Mouse (Mus musculus): ENCODE data around the gene Gm16223. TPM values are rescaled to one million over a fixed set of nuclear protein-coding genes. Genes with fewer than 3 reads are reported as not detected.

Gm16223 gene
- polyA plus RNA-seq, 1 experiment from 2014 or later, result not detected

DNA sequence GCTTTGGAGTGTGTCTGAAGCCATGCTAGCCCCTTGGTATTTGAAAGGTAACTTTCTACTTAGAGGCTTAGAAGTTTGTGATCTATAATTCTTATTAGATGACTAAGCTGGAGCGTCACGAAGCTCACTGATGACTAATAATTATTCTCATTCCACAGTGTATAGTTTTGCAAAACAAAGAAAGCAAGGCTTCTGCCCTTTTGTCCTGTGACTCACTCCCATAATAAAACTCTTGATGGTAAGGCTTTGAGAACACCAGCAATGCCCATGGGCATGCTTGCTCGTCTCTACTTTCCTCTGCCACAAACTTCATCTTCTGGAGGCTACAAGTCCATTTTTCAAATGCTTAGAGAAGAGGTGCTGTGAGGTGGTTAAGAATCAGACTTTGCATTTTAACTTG, 87.9 kb downstream of the Gm16223 start:
- H3K36me3 ChIP-seq, result no peaks in the 10 kb centered on the region
- H3K9me3 ChIP-seq, result no peaks in the 10 kb centered on the region
- H3K4me2 ChIP-seq, result no peak overlapping the region
- no peaks in the 10 kb centered on the region for H3K4me1 ChIP-seq (replicated peaks)
- no peak for ATAC-seq (ENCODE audit: insufficient number of reproducible peaks, insufficient read depth, low FRiP score, low TSS enrichment, low read depth)
- H3K27me3 ChIP-seq, result no peaks in the 10 kb centered on the region
- H3K4me3 ChIP-seq (replicated peaks), result no peak overlapping the region
- no peak overlapping the region for H3K9ac ChIP-seq (replicated peaks)
- whole genome bisulfite sequencing, result 77% methylated on average over 3 of the region's 3 CpGs
- H3K27ac ChIP-seq, result no peak overlapping the region

DNA sequence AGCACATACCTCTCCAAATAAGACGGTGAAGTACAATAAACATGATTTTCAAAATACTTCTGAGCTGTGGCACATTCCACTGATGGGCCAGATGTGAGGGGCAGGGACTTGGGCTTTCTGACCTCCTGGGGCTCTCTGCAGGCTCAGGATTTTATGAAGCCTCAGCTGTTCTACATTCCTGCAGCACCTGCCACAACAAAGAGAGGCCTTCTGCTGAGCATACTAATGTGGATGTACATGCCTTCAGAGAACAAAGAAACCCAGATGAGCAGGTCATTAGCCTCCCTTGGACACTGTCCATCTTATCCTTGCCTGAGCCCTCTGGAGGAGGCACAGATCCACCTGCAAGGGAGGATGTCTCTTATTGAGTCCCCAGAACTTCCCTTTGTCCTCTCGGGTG, 97.0 kb downstream of the Gm16223 start:
- 73% methylated on average over 2 of the region's 2 CpGs for WGBS
- no peaks in the 10 kb centered on the region for H3K27me3 ChIP-seq
- H3K4me2 ChIP-seq, result no peak overlapping the region
- no peak overlapping the region for H3K4me3 ChIP-seq (replicated peaks)
- no peaks in the 10 kb centered on the region for H3K36me3 ChIP-seq
- H3K4me1 ChIP-seq (replicated peaks), result no peaks in the 10 kb centered on the region; the same call in 1 of the 2 replicates
- 0 out of 2 replicates have a peak, but pooled peaks cover 4% of the 10 kb centered on the region for H3K9me3 ChIP-seq
- no peak overlapping the region for H3K9ac ChIP-seq (replicated peaks)
- H3K27ac ChIP-seq, result no peak overlapping the region
- ATAC-seq (ENCODE audit: insufficient number of reproducible peaks, insufficient read depth, low FRiP score, low TSS enrichment, low read depth), result no peak

DNA sequence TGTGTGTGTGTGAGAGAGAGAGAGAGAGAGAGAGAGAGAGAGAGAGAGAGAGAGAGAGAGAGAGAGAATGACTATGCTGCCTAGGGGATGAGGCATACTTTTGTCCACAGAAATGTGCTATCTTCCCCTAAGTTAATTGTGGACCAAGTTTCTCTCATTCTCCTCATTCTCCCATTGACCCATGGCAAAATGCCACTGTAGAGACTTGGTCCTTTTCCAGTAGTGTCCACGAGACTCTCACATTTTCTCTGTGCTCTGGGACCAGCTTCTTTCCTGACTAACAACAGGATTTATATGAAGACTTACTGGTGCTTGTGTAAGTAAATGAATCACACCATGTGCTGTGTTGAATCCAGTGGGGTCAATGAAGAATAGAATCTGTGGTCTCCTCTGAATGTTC, 98.6 kb downstream of the Gm16223 start:
- WGBS, result 55% methylated on average over 1 of the region's 1 CpGs
- Histone ChIP-seq H3K4me3 (replicated peaks) (no peak overlapping the region), H3K36me3 (no peaks in the 10 kb centered on the region), H3K27me3 (no peaks in the 10 kb centered on the region), H3K9me3 (0 out of 2 replicates have a peak, but pooled peaks cover 4% of the 10 kb centered on the region), H3K4me2 (no peak overlapping the region), H3K27ac (no peak overlapping the region), H3K4me1 (replicated peaks) (no peaks in the 10 kb centered on the region; the same call in 1 of the 2 replicates), H3K9ac (replicated peaks) (no peak overlapping the region)
- ATAC-seq (ENCODE audit: insufficient number of reproducible peaks, insufficient read depth, low FRiP score, low TSS enrichment, low read depth), result no peak

DNA sequence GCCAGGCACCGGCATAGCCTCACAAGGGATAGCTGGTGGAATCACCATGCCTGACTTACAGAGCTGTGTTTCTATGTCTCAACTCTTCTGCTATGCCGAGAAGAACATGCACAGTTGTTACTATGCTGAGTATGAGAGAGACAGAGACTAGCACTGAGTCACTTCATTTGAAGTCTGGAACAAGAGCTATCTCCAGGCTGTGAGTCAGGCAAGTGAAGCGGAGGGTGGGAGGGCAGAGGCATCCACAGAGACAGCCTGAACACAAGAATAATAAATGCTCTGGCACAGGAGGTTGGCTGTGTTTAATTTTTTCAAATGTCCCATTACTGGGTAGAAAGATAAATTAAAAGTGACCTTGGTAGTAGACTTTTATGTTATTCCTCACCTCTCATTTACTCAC, 100.3 kb downstream of the Gm16223 start:
- Histone ChIP-seq H3K27me3 (no peaks in the 10 kb centered on the region), H3K4me2 (no peak overlapping the region), H3K4me3 (replicated peaks) (no peak overlapping the region), H3K4me1 (replicated peaks) (no peaks in the 10 kb centered on the region; the same call in 1 of the 2 replicates), H3K36me3 (no peaks in the 10 kb centered on the region), H3K27ac (no peak overlapping the region), H3K9me3 (0 out of 2 replicates have a peak, but pooled peaks cover 4% of the 10 kb centered on the region), H3K9ac (replicated peaks) (no peak overlapping the region)
- ATAC-seq (ENCODE audit: insufficient number of reproducible peaks, insufficient read depth, low FRiP score, low TSS enrichment, low read depth), result no peak
- 93% methylated on average over 3 of the region's 3 CpGs for WGBS

- H3K4me2 ChIP-seq, result no peak overlapping the region
- WGBS, result 69% methylated on average over 5 of the region's 5 CpGs
- no peak overlapping the region for H3K9ac ChIP-seq (replicated peaks)
- ATAC-seq (ENCODE audit: insufficient number of reproducible peaks, insufficient read depth, low FRiP score, low TSS enrichment, low read depth), result no peak
- no peak overlapping the region for H3K4me3 ChIP-seq (replicated peaks)
- no peak overlapping the region for H3K27ac ChIP-seq
- H3K4me1 ChIP-seq (replicated peaks), result no peaks in the 10 kb centered on the region; the same call in 1 of the 2 replicates
- H3K9me3 ChIP-seq, result no peaks in the 10 kb centered on the region
- H3K27me3 ChIP-seq, result no peaks in the 10 kb centered on the region
- H3K36me3 ChIP-seq, result no peaks in the 10 kb centered on the region
Observed at GRCm38 (mm10) chr5:42168785-42169184, 101.0 kb downstream of the Gm16223 start.

- no peaks in the 10 kb centered on the region for H3K9me3 ChIP-seq
- H3K4me3 ChIP-seq (replicated peaks), result no peak overlapping the region
- no peaks in the 10 kb centered on the region for H3K27me3 ChIP-seq
- no peaks in the 10 kb centered on the region for H3K4me1 ChIP-seq (replicated peaks)
- H3K9ac ChIP-seq (replicated peaks), result no peak overlapping the region
- 69% methylated on average over 2 of the region's 2 CpGs for WGBS
- no peaks in the 10 kb centered on the region for H3K36me3 ChIP-seq
- H3K4me2 ChIP-seq, result no peak overlapping the region
- no peak overlapping the region for H3K27ac ChIP-seq
- ATAC-seq (ENCODE audit: insufficient number of reproducible peaks, insufficient read depth, low FRiP score, low TSS enrichment, low read depth), result no peak
Observed at GRCm38 (mm10) chr5:42174109-42174508, 106.3 kb downstream of the Gm16223 start.

GRCm38 (mm10) chr5:42175424-42175823, 107.7 kb downstream of the Gm16223 start:
- WGBS, result 50% methylated on average over 2 of the region's 2 CpGs
- no peak for ATAC-seq (ENCODE audit: insufficient number of reproducible peaks, insufficient read depth, low FRiP score, low TSS enrichment, low read depth)
- no peaks in the 10 kb centered on the region for H3K4me1 ChIP-seq (replicated peaks)
- H3K36me3 ChIP-seq, result no peaks in the 10 kb centered on the region
- no peak overlapping the region for H3K4me2 ChIP-seq
- H3K9ac ChIP-seq (replicated peaks), result no peak overlapping the region
- no peak overlapping the region for H3K27ac ChIP-seq
- no peaks in the 10 kb centered on the region for H3K9me3 ChIP-seq
- H3K27me3 ChIP-seq, result no peaks in the 10 kb centered on the region
- H3K4me3 ChIP-seq (replicated peaks), result no peak overlapping the region

- H3K9ac ChIP-seq (replicated peaks), result no peak overlapping the region
- WGBS, result 35% methylated on average over 3 of the region's 3 CpGs
- no peak overlapping the region for H3K27ac ChIP-seq
- H3K9me3 ChIP-seq, result no peaks in the 10 kb centered on the region
- H3K4me2 ChIP-seq, result no peak overlapping the region
- no peaks in the 10 kb centered on the region for H3K4me1 ChIP-seq (replicated peaks)
- H3K27me3 ChIP-seq, result no peaks in the 10 kb centered on the region
- no peak overlapping the region for H3K4me3 ChIP-seq (replicated peaks)
- ATAC-seq (ENCODE audit: insufficient number of reproducible peaks, insufficient read depth, low FRiP score, low TSS enrichment, low read depth), result no peak
- no peaks in the 10 kb centered on the region for H3K36me3 ChIP-seq
Observed at GRCm38 (mm10) chr5:42198493-42198892, 130.7 kb downstream of the Gm16223 start.

DNA sequence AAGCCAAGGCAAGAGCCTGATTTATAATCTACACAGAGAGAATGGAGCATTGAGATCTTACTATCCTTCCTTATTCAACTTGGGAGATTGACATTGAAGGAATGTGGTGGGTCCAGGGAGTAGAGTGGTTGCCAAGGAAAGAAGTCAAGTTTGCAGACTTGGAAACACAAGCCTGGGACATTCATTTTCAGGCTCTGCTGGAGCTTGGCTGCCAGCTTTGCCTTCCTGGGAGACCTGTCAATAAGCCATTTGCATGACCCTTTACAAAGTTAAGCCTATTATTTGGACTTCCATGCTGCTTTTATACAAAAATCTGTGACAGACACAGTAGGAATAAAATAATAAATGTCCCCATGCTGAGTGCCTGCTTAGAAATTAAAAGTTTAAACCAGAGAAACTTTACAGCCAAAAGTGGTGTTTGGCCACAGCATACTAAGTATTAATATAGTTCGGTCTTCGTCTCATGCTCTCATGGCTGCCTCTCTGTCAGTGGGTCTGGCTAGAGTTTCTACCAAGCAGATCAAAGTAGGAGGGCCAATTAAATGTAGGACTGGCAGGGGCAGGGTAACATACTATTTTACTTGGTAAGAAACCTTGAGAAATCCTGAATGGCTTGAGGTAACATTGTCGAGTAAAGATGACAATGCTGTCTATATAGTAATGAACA, 139.8 kb downstream of the Gm16223 start:
- no peak overlapping the region for H3K27ac ChIP-seq
- 89% methylated on average over 3 of the region's 3 CpGs for WGBS
- H3K36me3 ChIP-seq, result no peaks in the 10 kb centered on the region
- H3K4me2 ChIP-seq, result no peak overlapping the region
- no peak for ATAC-seq (ENCODE audit: insufficient number of reproducible peaks, insufficient read depth, low FRiP score, low TSS enrichment, low read depth)
- no peak overlapping the region for H3K9ac ChIP-seq (replicated peaks)
- H3K9me3 ChIP-seq, result no peaks in the 10 kb centered on the region
- no peak overlapping the region for H3K4me3 ChIP-seq (replicated peaks)
- H3K27me3 ChIP-seq, result no peaks in the 10 kb centered on the region
- no peaks in the 10 kb centered on the region for H3K4me1 ChIP-seq (replicated peaks)

- H3K9me3 ChIP-seq, result no peaks in the 10 kb centered on the region
- H3K4me2 ChIP-seq, result no peak overlapping the region
- H3K36me3 ChIP-seq, result no peaks in the 10 kb centered on the region
- no peak overlapping the region for H3K27ac ChIP-seq
- no peaks in the 10 kb centered on the region for H3K4me1 ChIP-seq (replicated peaks)
- no peaks in the 10 kb centered on the region for H3K27me3 ChIP-seq
- H3K4me3 ChIP-seq (replicated peaks), result no peak overlapping the region
- ATAC-seq (ENCODE audit: insufficient number of reproducible peaks, insufficient read depth, low FRiP score, low TSS enrichment, low read depth), result no peak
- 74% methylated on average over 4 of the region's 4 CpGs for WGBS
- no peak overlapping the region for H3K9ac ChIP-seq (replicated peaks)
Observed at GRCm38 (mm10) chr5:42211554-42212338, 144.0 kb downstream of the Gm16223 start.

GRCm38 (mm10) chr5:42212353-42212752, 144.6 kb downstream of the Gm16223 start:
- no peaks in the 10 kb centered on the region for H3K27me3 ChIP-seq
- H3K27ac ChIP-seq, result no peak overlapping the region
- H3K4me1 ChIP-seq (replicated peaks), result no peaks in the 10 kb centered on the region
- WGBS, result 86% methylated on average over 4 of the region's 4 CpGs
- no peaks in the 10 kb centered on the region for H3K36me3 ChIP-seq
- no peak overlapping the region for H3K4me3 ChIP-seq (replicated peaks)
- H3K9me3 ChIP-seq, result no peaks in the 10 kb centered on the region
- no peak overlapping the region for H3K4me2 ChIP-seq
- no peak for ATAC-seq (ENCODE audit: insufficient number of reproducible peaks, insufficient read depth, low FRiP score, low TSS enrichment, low read depth)
- H3K9ac ChIP-seq (replicated peaks), result no peak overlapping the region

Measured in limb, embryonic 12.5 days (tissue).